Mouse (Mus musculus) limb, embryonic 10.5 days (tissue): Measurements from ENCODE around the gene Rai1. TPM values are rescaled to one million over a fixed set of nuclear protein-coding genes. Genes with fewer than 3 reads are reported as not detected.

Experiments
- DNase-seq: peaks from one replicate; pipeline ENCODE4 v3.0.0-alpha.2; 2017; ENCODE audit warnings: low spot score
- H3K27ac ChIP-seq: fragments of 300-500 bp; sonication (generic); 2 replicates; pipeline ENCODE4 v1.5.1; 2016; ENCODE audit warnings: mild to moderate bottlenecking
- H3K27me3 ChIP-seq: fragments of 300-500 bp; sonication (generic); 2 replicates; pipeline ENCODE4 v1.6.1; 2016; ENCODE audit warnings: low read depth, mild to moderate bottlenecking; ENCODE audit not compliant: poor library complexity, severe bottlenecking
- H3K36me3 ChIP-seq: fragments of 300-500 bp; sonication (generic); 2 replicates; pipeline ENCODE4 v1.6.1; 2016; ENCODE audit warnings: mild to moderate bottlenecking, moderate library complexity
- H3K4me1 ChIP-seq: fragments of 300-500 bp; sonication (generic); 2 replicates; pipeline ENCODE4 v1.6.1; 2016
- H3K4me3 ChIP-seq: fragments of 300-500 bp; sonication (generic); 2 replicates; pipeline ENCODE4 v1.5.1; 2016; ENCODE audit warnings: mild to moderate bottlenecking, moderate library complexity
- H3K9me3 ChIP-seq: fragments of 300-500 bp; sonication (generic); replicated peaks from 2 replicates; pipeline ENCODE4 v1.6.1; 2016; ENCODE audit warnings: mild to moderate bottlenecking
- WGBS: fragments of 180-500 bp; shearing (Covaris S2); methylation state at CpG from one replicate; pipeline ENCODE4 v1.1.7; 2016; 5-methylcytosine and 5-hydroxymethylcytosine counted together
- polyA plus RNA-seq: library from polyadenylated mRNA; unstranded; fragments of >200 nt; fragmentation: Nextera tagmentation; extraction: Ambion mirVana; gene quantifications from 2 replicates; pipeline ENCODE4 v1.2.1, GENCODE M21; 2016

Gene Rai1
- polyA plus RNA-seq, 1 experiment from 2014 or later, result 34.3 TPM

DNA sequence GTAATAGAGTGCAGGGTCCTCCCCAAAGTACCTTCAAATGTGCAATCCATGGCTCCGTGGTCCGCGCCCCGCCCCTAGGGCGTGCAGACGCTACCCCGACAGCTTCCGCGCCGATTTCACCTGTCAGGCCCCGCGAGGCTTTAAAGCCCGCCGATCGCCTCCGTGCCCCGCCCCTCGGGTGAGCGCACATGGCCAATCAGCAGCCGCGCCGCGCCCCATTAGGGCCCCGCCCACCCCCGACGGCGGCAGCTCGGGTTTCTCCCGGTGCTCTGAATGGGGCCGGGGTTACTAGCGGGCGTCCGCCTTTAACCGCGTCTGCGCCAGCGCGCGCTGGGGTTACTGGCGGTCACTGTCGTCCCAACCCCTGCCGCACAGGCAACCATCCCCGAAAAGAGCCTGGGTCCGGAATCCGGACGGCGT, 105.5 kb downstream of the Rai1 start:
- Histone ChIP-seq H3K27ac (peak overlapping the region; percentile 91), H3K4me1 (peaks cover 81% of the 10 kb centered on the region), H3K27me3 (no peaks in the 10 kb centered on the region), H3K9me3 (no peaks in the 10 kb centered on the region), H3K4me3 (peak overlapping the region; percentile 51), H3K36me3 (peaks cover 26% of the 10 kb centered on the region)
- peak; percentile 99 for DNase-seq
- under 1% methylated on average over 46 of the region's 47 CpGs for WGBS

DNA sequence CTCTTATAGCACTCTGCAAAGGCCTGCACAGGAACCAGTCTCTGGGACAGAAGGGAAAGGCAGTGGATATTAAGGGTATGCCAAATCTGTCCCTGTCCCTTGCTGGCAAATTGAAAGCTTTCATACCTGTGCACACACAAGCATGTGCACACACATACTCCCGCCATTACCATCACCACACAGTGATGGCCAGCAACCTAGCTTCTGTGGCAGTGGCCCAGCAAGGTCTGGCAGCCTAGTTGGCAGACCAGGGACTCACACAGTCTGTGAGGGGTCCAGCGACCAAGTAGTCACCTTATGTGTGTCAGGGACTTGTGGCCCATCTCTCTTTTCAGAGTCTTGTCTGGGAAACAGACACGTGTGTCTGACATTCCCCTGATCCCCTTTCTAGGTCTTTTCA, 106.3 kb downstream of the Rai1 start:
- Histone ChIP-seq H3K4me1 (peaks cover 83% of the 10 kb centered on the region), H3K36me3 (peaks cover 22% of the 10 kb centered on the region), H3K27ac (peak overlapping the region; percentile 91), H3K27me3 (no peaks in the 10 kb centered on the region), H3K4me3 (peak overlapping the region; percentile 51; the same call in 1 of the 2 replicates), H3K9me3 (no peaks in the 10 kb centered on the region)
- no peak for DNase-seq
- WGBS, result 71% methylated on average over 3 of the region's 3 CpGs

GRCm38 (mm10) chr11:60211761-60212160, 106.9 kb downstream of the Rai1 start:
- H3K36me3 ChIP-seq, result peaks cover 15% of the 10 kb centered on the region
- WGBS, result 66% methylated on average over 12 of the region's 12 CpGs
- no peak for DNase-seq
- H3K9me3 ChIP-seq, result no peaks in the 10 kb centered on the region
- H3K4me3 ChIP-seq, result 0 out of 2 replicates have a peak overlapping the region, but pooled peaks have one; percentile 4
- peaks cover 81% of the 10 kb centered on the region for H3K4me1 ChIP-seq
- H3K27me3 ChIP-seq, result no peaks in the 10 kb centered on the region
- H3K27ac ChIP-seq, result peak overlapping the region; percentile 91

DNA sequence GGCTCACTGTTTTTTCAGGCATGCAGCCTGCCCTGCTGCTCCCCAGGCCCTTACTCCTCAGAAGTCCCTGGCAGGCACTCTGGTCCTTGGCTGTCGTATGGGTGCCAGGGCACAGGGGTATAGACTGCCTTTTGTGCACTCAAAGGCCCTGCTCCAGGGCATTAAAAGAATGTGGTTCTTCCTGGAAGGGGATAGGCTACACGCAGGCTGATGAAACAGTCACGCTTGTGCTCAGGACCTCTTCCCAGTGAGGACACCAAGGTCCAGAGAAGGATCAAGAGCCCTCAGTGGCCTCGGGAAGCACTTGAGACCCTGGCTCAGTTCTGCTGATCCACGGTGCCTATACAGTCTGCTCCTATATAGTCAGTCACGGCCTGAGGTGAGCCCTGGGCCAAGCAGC, 108.5 kb downstream of the Rai1 start:
- Histone ChIP-seq H3K27me3 (no peaks in the 10 kb centered on the region), H3K36me3 (peaks cover 18% of the 10 kb centered on the region), H3K4me1 (peaks cover 76% of the 10 kb centered on the region), H3K4me3 (no peak overlapping the region), H3K9me3 (no peaks in the 10 kb centered on the region), H3K27ac (peak overlapping the region; percentile 91)
- 76% methylated on average over 6 of the region's 6 CpGs for WGBS
- DNase-seq, result no peak

DNA sequence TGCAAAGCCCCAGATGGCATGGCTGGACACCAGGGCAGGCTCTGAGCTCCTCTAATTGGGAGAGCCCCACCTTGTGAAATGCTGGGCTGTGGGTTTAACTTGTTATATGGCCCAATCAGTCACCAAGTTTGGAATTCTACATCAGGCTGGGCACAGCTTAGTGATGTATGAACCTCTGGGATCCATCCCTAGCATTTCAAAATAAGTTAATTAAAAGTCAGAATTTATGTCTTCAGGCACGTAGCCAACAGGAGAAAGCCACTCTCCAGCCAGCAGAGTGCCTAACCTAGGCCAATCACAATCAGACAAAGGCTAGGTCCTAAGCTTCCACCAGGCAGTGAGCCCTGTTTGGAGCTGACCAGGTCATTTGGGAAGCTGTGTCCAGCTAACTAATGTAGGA, 111.9 kb downstream of the Rai1 start:
- Histone ChIP-seq H3K9me3 (no peaks in the 10 kb centered on the region), H3K4me3 (no peak overlapping the region), H3K27ac (no peak overlapping the region), H3K4me1 (peaks cover 73% of the 10 kb centered on the region), H3K36me3 (peaks cover 22% of the 10 kb centered on the region), H3K27me3 (no peaks in the 10 kb centered on the region)
- 83% methylated on average over 1 of the region's 1 CpGs for WGBS
- DNase-seq, result no peak

DNA sequence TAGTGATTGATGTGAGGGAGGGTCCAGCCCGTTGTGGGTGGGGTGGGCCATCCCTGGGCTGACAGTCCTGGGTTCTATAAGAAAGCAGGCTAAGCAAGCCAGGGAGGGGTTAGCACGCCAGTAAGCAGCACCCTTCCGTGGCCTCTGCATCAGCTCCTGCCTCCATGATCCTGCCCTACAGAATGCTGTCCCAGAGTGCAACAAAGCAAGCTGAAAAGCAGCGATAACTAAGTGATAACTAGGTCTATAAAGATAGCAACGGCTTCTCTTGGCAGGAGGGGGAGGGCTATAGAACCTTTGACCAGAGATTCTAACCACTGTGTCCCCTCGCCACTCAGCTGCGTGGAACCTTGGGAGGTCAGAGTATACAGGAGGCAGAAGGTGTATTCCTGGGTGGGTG, 112.7 kb downstream of the Rai1 start:
- peaks cover 73% of the 10 kb centered on the region for H3K4me1 ChIP-seq

GRCm38 (mm10) chr11:60219609-60220008, 114.8 kb downstream of the Rai1 start:
- Histone ChIP-seq H3K27me3 (no peaks in the 10 kb centered on the region), H3K4me1 (peaks cover 66% of the 10 kb centered on the region), H3K9me3 (no peaks in the 10 kb centered on the region), H3K27ac (peak overlapping the region; percentile 95), H3K4me3 (peak overlapping the region; percentile 85), H3K36me3 (peaks cover 22% of the 10 kb centered on the region)
- DNase-seq, result peak; percentile 34
- WGBS, result 53% methylated on average over 8 of the region's 8 CpGs

More for the DNA sequence above, 112.7 kb downstream of the Rai1 start:
- no peaks in the 10 kb centered on the region for H3K27me3 ChIP-seq
- H3K4me3 ChIP-seq, result no peak overlapping the region
- H3K9me3 ChIP-seq, result no peaks in the 10 kb centered on the region
- peaks cover 22% of the 10 kb centered on the region for H3K36me3 ChIP-seq
- H3K27ac ChIP-seq, result no peak overlapping the region
- DNase-seq, result no peak
- WGBS, result 91% methylated on average over 7 of the region's 7 CpGs

DNA sequence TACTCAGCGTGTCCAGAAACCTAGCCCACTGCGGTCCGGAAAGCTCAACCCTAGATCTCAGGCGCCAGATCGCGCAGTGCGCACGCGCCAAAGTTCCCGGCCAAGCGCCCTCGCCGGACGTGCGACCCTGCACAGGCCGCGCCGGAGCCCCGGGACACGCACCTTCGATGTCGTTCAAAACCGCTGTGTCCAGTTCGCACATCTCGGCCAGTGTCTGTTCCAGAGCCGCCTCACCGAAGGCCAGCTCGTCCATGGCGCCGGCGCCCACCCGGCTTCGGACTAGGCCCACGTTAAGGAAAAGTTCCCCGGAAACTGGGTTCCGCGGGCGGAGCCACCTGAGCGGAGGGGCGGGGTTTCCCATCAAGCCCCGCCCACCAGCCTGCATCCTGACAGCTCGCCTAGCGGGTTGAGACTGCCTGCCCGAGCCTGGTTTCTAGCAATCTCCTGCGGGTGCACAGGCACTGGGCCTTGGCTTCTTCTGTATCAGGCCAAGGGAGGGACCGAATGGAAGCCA, 115.5 kb downstream of the Rai1 start:
- H3K27me3 ChIP-seq, result no peaks in the 10 kb centered on the region
- H3K9me3 ChIP-seq, result no peaks in the 10 kb centered on the region
- peaks cover 22% of the 10 kb centered on the region for H3K36me3 ChIP-seq
- DNase-seq, result peak; percentile 96
- H3K27ac ChIP-seq, result peak overlapping the region; percentile 95
- peaks cover 66% of the 10 kb centered on the region for H3K4me1 ChIP-seq
- under 1% methylated on average over 46 of the region's 46 CpGs for WGBS
- peak overlapping the region; percentile 85 for H3K4me3 ChIP-seq

GRCm38 (mm10) chr11:60221425-60221824, 116.6 kb downstream of the Rai1 start:
- H3K4me1 ChIP-seq, result peaks cover 60% of the 10 kb centered on the region
- H3K9me3 ChIP-seq, result no peaks in the 10 kb centered on the region
- H3K36me3 ChIP-seq, result peaks cover 18% of the 10 kb centered on the region
- no peaks in the 10 kb centered on the region for H3K27me3 ChIP-seq
- DNase-seq, result no peak
- peak overlapping the region; percentile 82; the same call in 1 of the 2 replicates for H3K27ac ChIP-seq
- H3K4me3 ChIP-seq, result no peak overlapping the region
- WGBS, result 86% methylated on average over 6 of the region's 6 CpGs

DNA sequence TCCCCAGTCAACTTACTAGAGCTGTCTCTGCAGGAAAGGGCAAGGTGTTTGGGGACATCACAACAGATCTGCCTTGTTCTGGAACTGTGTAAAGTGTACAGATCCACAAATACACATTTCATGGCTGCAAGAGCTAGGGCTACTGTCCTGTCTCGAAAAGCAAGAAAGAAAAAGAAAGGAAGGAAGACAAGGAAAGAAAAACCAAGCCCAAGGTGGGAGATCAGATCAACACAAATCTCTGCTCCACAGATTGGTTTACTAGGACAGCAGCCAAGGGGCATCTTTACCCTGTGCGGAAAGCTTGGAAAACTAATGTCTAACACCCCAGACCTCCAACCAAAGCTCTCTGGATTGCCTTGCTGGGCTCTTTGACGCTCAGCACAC, 117.3 kb downstream of the Rai1 start:
- Histone ChIP-seq H3K27me3 (no peaks in the 10 kb centered on the region), H3K27ac (peak overlapping the region; percentile 82), H3K4me3 (peak overlapping the region; percentile 53), H3K36me3 (peaks cover 17% of the 10 kb centered on the region), H3K4me1 (peaks cover 55% of the 10 kb centered on the region), H3K9me3 (no peaks in the 10 kb centered on the region)
- DNase-seq, result no peak
- 62% methylated on average over 3 of the region's 3 CpGs for WGBS

DNA sequence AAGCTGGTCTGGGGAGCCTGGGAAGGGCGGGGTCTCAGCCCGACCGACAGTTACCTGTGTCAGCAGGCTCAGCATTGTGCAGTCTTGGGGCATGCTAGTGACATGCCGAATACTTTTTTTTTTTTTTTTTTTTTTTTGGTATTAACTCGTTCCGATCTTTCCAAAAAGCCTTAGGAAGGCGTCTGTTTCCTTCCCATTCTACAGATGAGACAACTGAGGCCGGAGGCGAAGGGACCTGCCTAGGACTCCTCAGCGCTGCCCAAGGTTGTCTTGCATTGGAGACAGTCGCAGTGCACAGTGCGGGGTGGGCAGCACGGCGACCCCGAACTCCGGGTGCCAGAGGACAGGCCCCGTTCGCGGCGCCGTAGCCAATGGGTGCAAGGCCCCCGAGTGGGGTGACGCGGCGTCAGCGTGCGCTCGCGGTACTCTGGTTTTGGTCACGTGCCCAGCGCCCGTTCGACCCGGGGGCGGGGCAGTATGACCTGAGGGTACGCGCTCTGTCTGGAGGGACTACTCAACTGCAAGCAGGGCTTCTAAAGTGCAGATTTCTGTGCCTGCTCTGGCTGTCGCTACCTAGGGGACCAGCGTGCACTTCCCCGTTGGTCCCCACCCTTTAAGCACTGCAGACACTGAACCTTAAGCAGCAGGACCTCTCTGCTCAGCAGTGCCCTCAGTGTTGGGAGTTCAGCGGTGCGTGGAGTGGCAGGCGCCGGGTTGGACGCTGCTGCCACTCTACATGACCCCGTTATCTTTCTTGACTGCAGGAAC, 117.8 kb downstream of the Rai1 start, which contains the start of gene Srebf1:
Gene Srebf1 (minus strand): TSS at position 113 of the 768 bp plus-strand sequence.
- Histone ChIP-seq H3K27ac (peak within 1 kb of the TSS; percentile 82), H3K27me3 (no peaks in the 10 kb centered on the region), H3K4me1 (peaks cover 53% of the 10 kb centered on the region), H3K4me3 (peak within 1 kb of the TSS; percentile 53), H3K9me3 (no peaks in the 10 kb centered on the region), H3K36me3 (peaks cover 11% of the 10 kb centered on the region)
- 5% methylated on average over 46 of the region's 46 CpGs for WGBS
- DNase-seq, result peak; percentile 87

GRCm38 (mm10) chr11:60224676-60225075, 119.9 kb downstream of the Rai1 start:
- WGBS, result 60% methylated on average over 4 of the region's 4 CpGs
- H3K9me3 ChIP-seq, result no peaks in the 10 kb centered on the region
- H3K36me3 ChIP-seq, result no peaks in the 10 kb centered on the region
- H3K27ac ChIP-seq, result 0 out of 2 replicates have a peak overlapping the region, but pooled peaks have one; percentile 14
- DNase-seq, result no peak
- H3K4me3 ChIP-seq, result no peak overlapping the region
- H3K27me3 ChIP-seq, result no peaks in the 10 kb centered on the region
- H3K4me1 ChIP-seq, result peaks cover 52% of the 10 kb centered on the region

- H3K4me3 ChIP-seq, result no peak overlapping the region
- H3K27me3 ChIP-seq, result no peaks in the 10 kb centered on the region
- 86% methylated on average over 1 of the region's 1 CpGs for WGBS
- H3K36me3 ChIP-seq, result no peaks in the 10 kb centered on the region
- peaks cover 50% of the 10 kb centered on the region for H3K4me1 ChIP-seq
- DNase-seq, result no peak
- H3K9me3 ChIP-seq, result no peaks in the 10 kb centered on the region
- H3K27ac ChIP-seq, result no peak overlapping the region
Measured at GRCm38 (mm10) chr11:60225874-60226273, 121.1 kb downstream of the Rai1 start.
